Mouse (Mus musculus): ENCODE data around the gene Camsap2.

DNA sequence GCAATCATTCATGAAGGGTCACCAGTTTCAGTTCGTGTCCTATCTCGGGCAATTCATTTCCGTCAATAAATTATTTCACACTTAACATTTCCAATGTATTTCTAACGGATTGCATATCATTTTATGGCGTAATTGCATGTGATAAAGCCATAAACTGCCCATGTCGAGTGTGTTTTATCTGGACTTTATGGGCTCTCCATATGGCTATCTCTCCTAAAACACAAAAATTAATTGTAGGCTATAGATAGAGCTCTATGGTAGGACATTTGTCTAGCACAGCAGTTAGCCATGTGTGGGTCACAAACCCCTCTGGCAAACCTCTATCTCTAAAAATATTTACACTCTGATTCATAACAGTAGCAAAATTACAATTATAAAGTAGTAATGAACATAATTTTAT is 15.0 kb upstream of the Camsap2 start:
- TF ChIP-seq CTCF (IDR thresholded peaks at IDR 0.05; ENCODE audit: insufficient read depth, low read depth, low read length) (no peak), POLR2A (IDR thresholded peaks at IDR 0.05; ENCODE audit: insufficient read depth, low read depth, low read length) (no peak)

All from olfactory bulb, adult 2 months (tissue).